Mouse (Mus musculus) stomach, embryonic 15.5 days (tissue): ENCODE data around the gene Filip1. TPM values are rescaled to one million over a fixed set of nuclear protein-coding genes. Genes with fewer than 3 reads are reported as not detected.
"Not testable (repeated sequence)": the region's sequence is repeated elsewhere in the genome, so short reads cannot be mapped to it uniquely, and the experiment has no call there.

Experiments
- ATAC-seq: fragments of 200-750 bp; cut with Nextera tagmentation; 2 replicates; pipeline ENCODE4 v1.8.0; 2017; ENCODE audit warnings: low read depth, moderate number of reproducible peaks, moderate TSS enrichment; ENCODE audit not compliant: insufficient read depth, low FRiP score
- H3K27ac ChIP-seq: fragments of 300-500 bp; sonication (generic); 2 replicates; pipeline ENCODE4 v1.5.1; 2015; ENCODE audit warnings: mild to moderate bottlenecking, inconsistent platforms
- H3K27me3 ChIP-seq: fragments of 300-500 bp; sonication (generic); replicated peaks from 2 replicates; pipeline ENCODE4 v1.6.1; 2015; ENCODE audit warnings: inconsistent platforms
- H3K36me3 ChIP-seq: fragments of 300-500 bp; sonication (generic); 2 replicates; pipeline ENCODE4 v1.6.1; 2015; ENCODE audit warnings: inconsistent platforms
- H3K4me1 ChIP-seq: fragments of 300-500 bp; sonication (generic); 2 replicates; pipeline ENCODE4 v1.6.1; 2015; ENCODE audit warnings: inconsistent platforms
- H3K4me2 ChIP-seq: fragments of 300-500 bp; sonication (generic); 2 replicates; pipeline ENCODE4 v1.6.1; 2015; ENCODE audit warnings: mild to moderate bottlenecking, inconsistent platforms
- H3K4me3 ChIP-seq: fragments of 300-500 bp; sonication (generic); replicated peaks from 2 replicates; pipeline ENCODE4 v1.5.1; 2015; ENCODE audit warnings: inconsistent platforms
- H3K9ac ChIP-seq: fragments of 300-500 bp; sonication (generic); 2 replicates; pipeline ENCODE4 v1.6.1; 2015; ENCODE audit warnings: inconsistent platforms
- H3K9me3 ChIP-seq: fragments of 300-500 bp; sonication (generic); 2 replicates; pipeline ENCODE4 v1.6.1; 2016; ENCODE audit warnings: inconsistent platforms
- whole genome bisulfite sequencing: fragments of 180-500 bp; shearing (Covaris S2); methylation state at CpG from one replicate; pipeline ENCODE4 v1.1.7; 2015; 5-methylcytosine and 5-hydroxymethylcytosine counted together
- polyA plus RNA-seq: library from polyadenylated mRNA; unstranded; fragments of >200 nt; fragmentation: Nextera tagmentation; extraction: Ambion mirVana; gene quantifications from 2 replicates; pipeline ENCODE4 v1.2.1, GENCODE M21; 2015

Gene Filip1
- 10.6 and 11.9 TPM in 2 replicates for polyA plus RNA-seq

DNA sequence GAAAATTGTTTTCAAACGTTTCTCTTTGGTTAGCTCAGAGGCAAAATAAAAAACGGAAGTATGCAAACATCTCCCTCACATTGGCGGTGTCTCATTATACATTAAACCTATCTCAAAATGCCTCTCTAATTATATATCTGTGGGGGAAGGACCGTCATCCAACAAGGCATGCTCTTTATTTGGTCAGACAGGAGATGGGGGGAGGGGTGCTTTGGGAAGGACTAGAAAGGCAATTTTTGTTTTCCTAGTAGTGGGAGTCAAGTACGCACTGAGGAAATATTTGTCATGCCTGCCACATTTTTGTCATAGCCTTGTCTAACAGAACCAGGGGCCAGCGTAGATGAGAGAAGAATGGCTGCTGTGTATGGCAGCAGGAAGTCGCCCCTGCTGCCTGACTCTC is at the start of gene Filip1:
TSS of gene Filip1 (minus strand) at position 101 of the 400 bp plus-strand sequence.
- Histone ChIP-seq H3K4me1 (no peaks in the 10 kb centered on the region), H3K27ac (no peak within 1 kb of the TSS), H3K9ac (no peak within 1 kb of the TSS), H3K36me3 (no peaks in the 10 kb centered on the region), H3K9me3 (no peaks in the 10 kb centered on the region), H3K4me3 (no peak within 1 kb of the TSS), H3K4me2 (no peak within 1 kb of the TSS), H3K27me3 (no peaks in the 10 kb centered on the region)
- ATAC-seq, result no peak
- 56% methylated on average over 7 of the region's 7 CpGs for WGBS

DNA sequence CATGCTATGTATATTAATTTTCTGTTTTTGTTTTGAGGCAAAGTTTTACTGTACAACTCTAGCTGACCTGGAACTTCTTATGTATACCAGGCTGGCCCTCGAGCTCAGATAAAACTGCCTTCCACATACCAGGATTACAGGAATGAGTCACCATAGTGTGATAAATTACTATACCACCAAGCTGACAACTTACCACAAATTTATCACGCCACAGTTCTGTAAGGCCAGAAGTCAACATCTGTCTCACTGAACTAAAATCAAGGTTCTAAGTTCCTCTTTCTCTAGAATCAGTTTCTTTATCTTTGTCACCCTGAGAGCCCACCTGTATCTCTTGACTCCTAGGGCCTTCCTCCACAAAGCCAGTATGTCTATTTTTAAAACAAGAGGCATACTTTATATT is 45.0 kb upstream of the Filip1 start:
- Histone ChIP-seq H3K36me3 (no peaks in the 10 kb centered on the region), H3K4me1 (no peaks in the 10 kb centered on the region), H3K4me2 (no peak overlapping the region), H3K27me3 (no peaks in the 10 kb centered on the region), H3K9ac (no peak overlapping the region), H3K27ac (no peak overlapping the region), H3K4me3 (no peak overlapping the region), H3K9me3 (no peaks in the 10 kb centered on the region)
- no peak for ATAC-seq
- WGBS, result 39% methylated on average over 2 of the region's 2 CpGs

DNA sequence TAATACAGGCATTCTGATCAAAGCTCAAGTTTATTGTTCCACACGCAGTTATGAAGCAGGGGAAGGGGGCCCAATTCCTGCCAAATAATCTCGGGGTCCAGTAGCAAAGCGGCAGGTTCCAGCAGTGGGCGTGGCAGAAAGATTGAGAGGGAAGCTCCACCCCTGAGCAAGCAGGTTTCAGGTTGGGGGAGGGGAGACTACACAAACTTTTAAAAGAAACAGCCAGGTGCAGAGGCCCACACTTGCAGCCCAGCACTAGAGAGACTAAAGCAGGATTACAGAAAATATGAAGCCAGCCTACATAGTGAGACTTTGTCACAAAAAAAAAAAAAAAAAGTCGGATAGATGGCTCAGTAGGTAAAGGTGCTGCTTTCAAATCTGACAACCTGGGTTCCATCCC is 40.3 kb upstream of the Filip1 start:
- no peak overlapping the region for H3K4me2 ChIP-seq
- ATAC-seq, result no peak
- no peaks in the 10 kb centered on the region for H3K9me3 ChIP-seq
- no peak overlapping the region for H3K4me3 ChIP-seq
- H3K36me3 ChIP-seq, result no peaks in the 10 kb centered on the region
- WGBS, result 72% methylated on average over 5 of the region's 5 CpGs
- no peaks in the 10 kb centered on the region for H3K4me1 ChIP-seq
- H3K27me3 ChIP-seq, result no peaks in the 10 kb centered on the region
- no peak overlapping the region for H3K9ac ChIP-seq
- no peak overlapping the region for H3K27ac ChIP-seq

DNA sequence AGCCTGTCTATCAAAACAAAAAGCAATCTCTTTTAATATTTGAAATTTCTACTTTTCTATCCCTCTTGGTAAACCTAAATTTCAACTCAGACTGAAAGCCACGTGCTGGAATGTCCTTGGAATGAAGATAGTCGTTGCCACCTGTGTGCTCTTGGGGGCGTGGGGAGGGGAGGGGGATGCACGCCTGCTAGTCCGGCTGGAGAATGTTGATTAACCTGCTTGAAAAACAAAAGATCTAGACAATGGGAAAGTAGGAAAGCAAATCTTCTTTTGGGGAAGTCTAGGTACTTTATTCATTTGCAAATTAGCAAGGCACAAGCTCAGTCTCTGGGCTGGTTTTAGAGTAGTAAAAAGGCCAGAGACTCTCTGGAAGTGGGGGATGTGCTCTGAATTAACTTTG is 36.6 kb upstream of the Filip1 start:
- not testable (repeated sequence) for H3K9me3 ChIP-seq, H3K36me3 ChIP-seq, ATAC-seq, H3K27me3 ChIP-seq, H3K9ac ChIP-seq, H3K4me1 ChIP-seq, H3K27ac ChIP-seq, H3K4me2 ChIP-seq, H3K4me3 ChIP-seq
- 53% methylated on average over 5 of the region's 5 CpGs for WGBS

DNA sequence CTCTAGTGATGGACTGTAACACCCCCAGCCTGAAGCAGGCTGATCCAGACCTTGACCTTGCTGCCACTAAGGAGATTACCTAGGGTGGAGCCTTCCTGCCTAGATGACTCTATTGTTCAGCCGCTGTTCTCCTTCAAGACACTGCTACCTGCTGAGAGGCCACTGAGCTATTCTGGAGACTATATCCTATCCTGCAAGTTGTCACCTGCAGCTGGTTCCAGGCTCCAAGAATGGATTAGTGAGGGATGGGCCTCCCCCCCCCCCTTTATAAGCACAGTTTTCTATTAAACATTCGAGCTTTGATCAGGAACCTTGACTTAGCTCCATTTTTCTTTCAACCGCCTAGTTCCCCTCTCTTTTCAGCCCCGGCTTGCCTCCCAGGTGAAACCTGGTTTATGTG is 31.6 kb upstream of the Filip1 start:
- 77% methylated on average over 4 of the region's 4 CpGs for WGBS
- H3K9me3 ChIP-seq, H3K36me3 ChIP-seq, H3K4me3 ChIP-seq, H3K4me1 ChIP-seq, ATAC-seq, H3K9ac ChIP-seq, H3K27ac ChIP-seq, H3K27me3 ChIP-seq, H3K4me2 ChIP-seq: not testable (repeated sequence)

DNA sequence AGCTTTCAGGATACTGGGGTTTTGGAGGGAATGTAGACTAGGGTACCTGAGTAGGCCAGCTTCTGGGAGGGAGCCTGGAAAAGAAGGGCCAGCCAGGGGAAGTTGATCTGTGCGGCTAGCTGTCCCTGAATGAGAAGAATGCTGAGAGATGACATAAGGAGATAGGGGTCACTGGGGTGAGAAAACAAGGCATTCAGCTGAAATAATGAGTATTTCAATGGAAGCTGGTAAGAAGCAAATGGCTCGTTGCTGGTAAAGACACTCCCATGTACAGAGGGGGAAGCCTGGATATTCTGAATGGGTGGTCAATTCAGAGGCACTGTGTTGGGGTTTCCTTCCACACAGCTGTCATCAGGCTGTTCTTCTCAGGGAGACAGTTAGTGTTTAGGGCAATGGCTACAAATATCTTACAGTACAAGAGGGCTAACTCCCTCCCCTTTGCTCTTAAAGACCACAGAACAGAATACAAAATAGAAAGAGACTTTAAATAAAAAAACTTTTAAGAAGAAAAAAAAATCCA is 26.7 kb upstream of the Filip1 start:
- peak overlapping the region; percentile 31; the same call in 1 of the 2 replicates for H3K27ac ChIP-seq
- H3K4me3 ChIP-seq, result no peak overlapping the region
- 25% methylated on average over 2 of the region's 2 CpGs for WGBS
- ATAC-seq, result no peak; the same call in 1 of the 2 replicates
- H3K4me1 ChIP-seq, result 0 out of 2 replicates have a peak, but pooled peaks cover 2% of the 10 kb centered on the region
- no peaks in the 10 kb centered on the region for H3K36me3 ChIP-seq
- H3K4me2 ChIP-seq, result no peak overlapping the region
- H3K9ac ChIP-seq, result no peak overlapping the region
- H3K9me3 ChIP-seq, result no peaks in the 10 kb centered on the region
- no peaks in the 10 kb centered on the region for H3K27me3 ChIP-seq

DNA sequence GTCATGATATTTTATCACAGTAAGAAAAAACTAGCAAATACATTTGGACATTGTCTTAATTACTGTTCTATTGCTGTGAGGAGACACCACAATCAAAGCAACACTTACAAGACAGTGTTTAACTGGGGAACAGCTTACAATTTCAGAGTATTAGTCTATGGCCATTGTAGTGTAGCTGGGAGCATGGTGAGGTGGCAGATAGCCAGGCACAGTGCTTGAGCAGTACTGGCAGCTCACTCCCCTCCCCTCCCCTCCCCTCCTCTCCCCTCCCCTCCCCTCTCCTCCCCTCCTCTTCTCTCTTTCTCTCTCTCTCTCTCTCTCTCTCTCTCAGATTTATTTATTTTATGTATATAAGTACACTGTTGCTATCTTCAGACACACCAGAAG is 25.3 kb upstream of the Filip1 start:
- 0 out of 2 replicates have a peak, but pooled peaks cover 2% of the 10 kb centered on the region for H3K4me1 ChIP-seq
- no peaks in the 10 kb centered on the region for H3K9me3 ChIP-seq
- ATAC-seq, result no peak
- no peaks in the 10 kb centered on the region for H3K36me3 ChIP-seq
- no peak overlapping the region for H3K4me3 ChIP-seq
- no peak overlapping the region for H3K9ac ChIP-seq
- no peaks in the 10 kb centered on the region for H3K27me3 ChIP-seq
- no peak overlapping the region for H3K27ac ChIP-seq
- H3K4me2 ChIP-seq, result no peak overlapping the region

DNA sequence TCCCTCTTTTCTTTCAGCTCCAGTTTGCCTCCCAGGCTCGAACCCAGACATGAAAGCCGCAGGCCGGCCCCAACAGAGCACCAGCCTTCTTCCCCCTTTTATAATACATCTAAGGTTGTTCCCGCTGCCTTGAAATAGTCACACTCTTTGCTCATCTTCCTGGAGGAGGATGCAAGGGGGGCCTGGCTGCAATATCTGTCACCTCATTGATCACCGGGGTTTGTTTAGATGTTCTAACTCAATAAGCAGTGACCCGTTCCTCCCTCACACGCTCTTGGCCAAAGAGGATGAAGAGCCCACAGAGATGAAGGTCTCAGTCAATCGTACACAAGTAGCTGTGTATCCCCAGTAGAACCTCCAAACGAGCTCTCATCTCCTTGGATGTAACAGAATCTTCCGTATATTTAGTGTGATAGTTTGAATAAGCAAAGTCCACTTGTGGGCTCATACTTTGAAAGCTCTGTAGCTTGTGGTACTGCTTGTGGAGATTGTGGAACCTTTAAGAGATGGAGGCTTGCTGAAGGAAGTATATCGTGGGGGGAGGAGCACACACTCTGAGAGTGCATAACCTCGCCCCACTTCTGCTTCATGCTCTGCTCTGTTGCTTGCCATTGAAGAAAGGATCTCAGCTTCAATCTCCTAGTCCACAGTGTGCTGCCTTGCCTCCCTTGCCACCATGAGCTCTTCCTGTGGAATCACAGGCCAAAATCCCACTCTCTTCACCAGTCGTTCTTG is 24.8 kb upstream of the Filip1 start:
- Histone ChIP-seq H3K4me3 (no peak overlapping the region), H3K9me3 (no peaks in the 10 kb centered on the region), H3K27ac (no peak overlapping the region), H3K27me3 (no peaks in the 10 kb centered on the region), H3K36me3 (no peaks in the 10 kb centered on the region), H3K9ac (no peak overlapping the region), H3K4me2 (no peak overlapping the region), H3K4me1 (0 out of 2 replicates have a peak, but pooled peaks cover 2% of the 10 kb centered on the region)
- ATAC-seq, result no peak
- WGBS, result 80% methylated on average over 13 of the region's 13 CpGs

DNA sequence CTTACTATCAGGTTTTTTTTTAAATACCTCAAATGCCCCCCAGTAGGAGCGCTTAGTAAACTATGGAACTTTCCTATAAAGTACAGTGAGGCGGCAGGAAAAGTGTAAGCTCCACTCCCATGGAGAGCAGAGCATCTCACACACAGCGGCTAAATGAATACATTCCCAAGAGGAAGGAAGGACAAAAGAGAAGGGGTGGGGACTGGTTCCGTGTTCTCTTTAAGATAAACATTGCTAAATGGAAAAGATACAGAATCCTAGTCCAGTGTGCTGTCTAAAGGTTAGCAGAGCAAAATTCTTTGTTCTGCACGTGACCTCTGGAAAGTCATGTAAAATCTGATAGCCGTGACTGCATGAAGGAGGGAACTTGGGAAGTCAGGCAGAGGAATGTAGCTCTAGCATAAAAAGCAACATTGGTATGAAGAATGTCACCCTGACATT is 13.9 kb upstream of the Filip1 start:
- Histone ChIP-seq H3K9ac (no peak overlapping the region), H3K9me3 (no peaks in the 10 kb centered on the region), H3K27ac (no peak overlapping the region), H3K4me1 (no peaks in the 10 kb centered on the region), H3K27me3 (no peaks in the 10 kb centered on the region), H3K36me3 (no peaks in the 10 kb centered on the region), H3K4me2 (no peak overlapping the region), H3K4me3 (no peak overlapping the region)
- WGBS, result 52% methylated on average over 6 of the region's 6 CpGs
- no peak for ATAC-seq

DNA sequence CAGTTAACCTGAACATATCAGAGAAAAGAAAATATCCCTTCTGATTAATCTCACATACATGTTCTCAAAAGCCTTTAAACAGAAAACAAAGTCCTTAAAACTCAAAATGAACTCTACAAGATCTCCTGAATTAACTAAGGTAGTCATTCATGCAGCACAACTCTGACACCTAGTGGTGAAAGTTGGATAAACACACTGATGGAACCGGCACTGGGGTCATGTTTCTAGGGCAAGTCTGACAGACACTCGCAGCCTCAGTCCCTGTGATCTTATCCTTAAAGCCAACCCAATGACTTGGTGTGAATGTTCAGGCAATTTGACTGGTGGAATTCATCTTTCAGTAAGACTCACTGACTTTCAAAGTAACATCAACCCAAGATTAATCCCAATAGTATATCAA is 13.4 kb upstream of the Filip1 start:
- no peak overlapping the region for H3K27ac ChIP-seq
- no peaks in the 10 kb centered on the region for H3K36me3 ChIP-seq
- H3K4me1 ChIP-seq, result no peaks in the 10 kb centered on the region
- no peaks in the 10 kb centered on the region for H3K27me3 ChIP-seq
- no peak overlapping the region for H3K4me2 ChIP-seq
- H3K4me3 ChIP-seq, result no peak overlapping the region
- 3% methylated on average over 2 of the region's 2 CpGs for WGBS
- no peak overlapping the region for H3K9ac ChIP-seq
- no peaks in the 10 kb centered on the region for H3K9me3 ChIP-seq
- ATAC-seq, result no peak

DNA sequence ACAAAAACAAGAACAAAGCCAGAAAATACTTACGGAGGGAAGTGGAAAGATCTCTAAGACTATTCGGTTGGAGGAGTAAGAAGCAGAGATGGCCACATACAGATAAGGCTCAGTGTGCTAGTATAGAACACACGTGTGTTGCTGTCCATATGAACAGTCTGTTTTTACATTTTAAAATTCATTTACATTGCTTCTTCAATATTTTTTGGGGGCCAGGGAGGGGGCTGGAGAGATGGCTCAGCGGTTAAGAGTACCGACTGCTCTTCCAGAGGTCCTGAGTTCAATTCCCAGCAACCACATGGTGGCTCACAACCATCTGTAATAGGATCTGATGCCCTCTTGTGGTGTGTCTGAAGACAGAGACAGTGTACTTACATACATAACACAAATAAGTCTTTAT is 12.7 kb upstream of the Filip1 start:
- H3K36me3 ChIP-seq, H3K4me3 ChIP-seq, H3K27me3 ChIP-seq, H3K9ac ChIP-seq, ATAC-seq, H3K4me1 ChIP-seq, H3K4me2 ChIP-seq, H3K27ac ChIP-seq, H3K9me3 ChIP-seq: not testable (repeated sequence)
- 89% methylated on average over 5 of the region's 5 CpGs for WGBS

DNA sequence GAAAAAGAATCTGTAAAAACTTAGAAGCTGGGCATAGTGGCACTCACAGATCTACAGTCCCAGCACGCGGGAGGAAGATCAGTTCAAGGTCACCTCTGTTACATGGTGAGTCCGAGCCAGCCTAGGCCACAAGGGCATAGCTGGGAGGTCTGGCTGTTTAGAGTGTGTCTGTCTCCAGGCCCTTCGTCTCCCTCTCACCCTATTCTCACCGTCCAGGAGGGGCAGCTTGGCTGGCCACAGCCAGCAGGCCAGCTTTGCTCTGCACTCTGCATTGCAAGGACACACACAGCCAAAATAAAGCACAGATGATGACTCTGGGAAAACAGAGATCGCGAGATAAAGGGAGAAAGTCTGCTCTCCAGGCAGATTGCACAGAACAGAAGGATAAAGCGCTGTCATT is 10.2 kb upstream of the Filip1 start:
- no peak for ATAC-seq

More for the DNA sequence above, 10.2 kb upstream of the Filip1 start:
- H3K9ac ChIP-seq, result no peak overlapping the region
- H3K4me2 ChIP-seq, result no peak overlapping the region
- H3K27ac ChIP-seq, result no peak overlapping the region
- 53% methylated on average over 8 of the region's 8 CpGs for WGBS
- no peaks in the 10 kb centered on the region for H3K36me3 ChIP-seq
- no peaks in the 10 kb centered on the region for H3K4me1 ChIP-seq
- no peak overlapping the region for H3K4me3 ChIP-seq
- no peaks in the 10 kb centered on the region for H3K27me3 ChIP-seq
- H3K9me3 ChIP-seq, result no peaks in the 10 kb centered on the region
